Mouse (Mus musculus): ENCODE data around the gene Psg16. TPM values are rescaled to one million over a fixed set of nuclear protein-coding genes. Genes with fewer than 3 reads are reported as not detected.

Psg16 gene
- 20.8 and 22.0 TPM in 2 replicates for polyA plus RNA-seq (2012; rRNA removed)

- H3K4me1 ChIP-seq (ENCODE audit: control insufficient read depth, insufficient read depth, low read length), result peaks cover 18% of the 10 kb centered on the region
- H3K27me3 ChIP-seq (ENCODE audit: control insufficient read depth, insufficient read depth, low read length), result no peaks in the 10 kb centered on the region
- WGBS, result 19% methylated on average over 23 of the region's 23 CpGs
- peak; percentile 91 to 92 for DNase-seq
- peak within 1 kb of the TSS; percentile 71 for H3K4me3 ChIP-seq (replicated peaks; ENCODE audit: insufficient read depth, low read depth, low read length)
- TF ChIP-seq CTCF (IDR thresholded peaks at IDR 0.05; ENCODE audit: borderline replicate concordance, insufficient read depth, low read depth, low read length), result peak; percentile 88
- peak; percentile 23; the same call in 1 of the 2 replicates for TF ChIP-seq POLR2A (IDR thresholded peaks at IDR 0.05; ENCODE audit: borderline replicate concordance, insufficient read depth, low read length)
- peak within 1 kb of the TSS; percentile 89 for H3K27ac ChIP-seq (ENCODE audit: insufficient read depth, low read length)
Observed at GRCm38 (mm10) chr7:17073904-17074615, at the start of gene Psg16. TSS of gene Psg16 (plus strand) at chr7:17074040.

- peak overlapping the region; percentile 71 for H3K27ac ChIP-seq (ENCODE audit: insufficient read depth, low read length)
- H3K4me3 ChIP-seq (replicated peaks; ENCODE audit: insufficient read depth, low read depth, low read length), result peak overlapping the region; percentile 34
- 34% methylated on average over 6 of the region's 6 CpGs for WGBS
- TF ChIP-seq CTCF (IDR thresholded peaks at IDR 0.05; ENCODE audit: borderline replicate concordance, insufficient read depth, low read depth, low read length) (no peak), POLR2A (IDR thresholded peaks at IDR 0.05; ENCODE audit: borderline replicate concordance, insufficient read depth, low read length) (no peak; the same call in 1 of the 2 replicates)
- H3K27me3 ChIP-seq (ENCODE audit: control insufficient read depth, insufficient read depth, low read length), result no peaks in the 10 kb centered on the region
- DNase-seq, result peak; percentile 61 to 63
- peaks cover 69% of the 10 kb centered on the region for H3K4me1 ChIP-seq (ENCODE audit: control insufficient read depth, insufficient read depth, low read length)
Observed at GRCm38 (mm10) chr7:17024141-17024540, 49.7 kb upstream of the Psg16 start.

GRCm38 (mm10) chr7:17024814-17025504 is 48.9 kb upstream of the Psg16 start:
- peaks cover 61% of the 10 kb centered on the region for H3K4me1 ChIP-seq (ENCODE audit: control insufficient read depth, insufficient read depth, low read length)
- peak overlapping the region; percentile 71 for H3K27ac ChIP-seq (ENCODE audit: insufficient read depth, low read length)
- DNase-seq, result peak; percentile 38 to 45
- H3K27me3 ChIP-seq (ENCODE audit: control insufficient read depth, insufficient read depth, low read length), result no peaks in the 10 kb centered on the region
- TF ChIP-seq CTCF (IDR thresholded peaks at IDR 0.05; ENCODE audit: borderline replicate concordance, insufficient read depth, low read depth, low read length) (no peak), POLR2A (IDR thresholded peaks at IDR 0.05; ENCODE audit: borderline replicate concordance, insufficient read depth, low read length) (no peak)
- WGBS, result 32% methylated on average over 10 of the region's 10 CpGs
- H3K4me3 ChIP-seq (replicated peaks; ENCODE audit: insufficient read depth, low read depth, low read length), result peak overlapping the region; percentile 88

GRCm38 (mm10) chr7:17025505-17025894 is 48.3 kb upstream of the Psg16 start:
- Histone ChIP-seq H3K27ac (ENCODE audit: insufficient read depth, low read length) (peak overlapping the region; percentile 71), H3K4me3 (replicated peaks; ENCODE audit: insufficient read depth, low read depth, low read length) (peak overlapping the region; percentile 88), H3K27me3 (ENCODE audit: control insufficient read depth, insufficient read depth, low read length) (no peaks in the 10 kb centered on the region), H3K4me1 (ENCODE audit: control insufficient read depth, insufficient read depth, low read length) (peaks cover 56% of the 10 kb centered on the region)
- TF ChIP-seq POLR2A (IDR thresholded peaks at IDR 0.05; ENCODE audit: borderline replicate concordance, insufficient read depth, low read length), result no peak
- no peak for TF ChIP-seq CTCF (IDR thresholded peaks at IDR 0.05; ENCODE audit: borderline replicate concordance, insufficient read depth, low read depth, low read length)
- 33% methylated on average over 4 of the region's 4 CpGs for WGBS
- peak; percentile 38 to 45 for DNase-seq

GRCm38 (mm10) chr7:17025896-17026622 is 47.8 kb upstream of the Psg16 start:
- DNase-seq, result peak; percentile 35 to 42
- 28% methylated on average over 9 of the region's 9 CpGs for WGBS

GRCm38 (mm10) chr7:17026710-17027587 is 46.9 kb upstream of the Psg16 start:
- H3K4me1 ChIP-seq (ENCODE audit: control insufficient read depth, insufficient read depth, low read length), result peaks cover 42% of the 10 kb centered on the region
- TF ChIP-seq CTCF (IDR thresholded peaks at IDR 0.05; ENCODE audit: borderline replicate concordance, insufficient read depth, low read depth, low read length) (peak; percentile 65; the same call in 1 of the 2 replicates), POLR2A (IDR thresholded peaks at IDR 0.05; ENCODE audit: borderline replicate concordance, insufficient read depth, low read length) (no peak)
- peak in 1 of 2 experiments; percentile 85 for DNase-seq
- no peaks in the 10 kb centered on the region for H3K27me3 ChIP-seq (ENCODE audit: control insufficient read depth, insufficient read depth, low read length)
- 4% methylated on average over 24 of the region's 24 CpGs for WGBS
- peak overlapping the region; percentile 88 for H3K4me3 ChIP-seq (replicated peaks; ENCODE audit: insufficient read depth, low read depth, low read length)
- H3K27ac ChIP-seq (ENCODE audit: insufficient read depth, low read length), result peak overlapping the region; percentile 71

More at GRCm38 (mm10) chr7:17025896-17026622, 47.8 kb upstream of the Psg16 start:
- Histone ChIP-seq H3K4me1 (ENCODE audit: control insufficient read depth, insufficient read depth, low read length) (peaks cover 51% of the 10 kb centered on the region), H3K27ac (ENCODE audit: insufficient read depth, low read length) (peak overlapping the region; percentile 71), H3K27me3 (ENCODE audit: control insufficient read depth, insufficient read depth, low read length) (no peaks in the 10 kb centered on the region), H3K4me3 (replicated peaks; ENCODE audit: insufficient read depth, low read depth, low read length) (peak overlapping the region; percentile 88)
- TF ChIP-seq POLR2A (IDR thresholded peaks at IDR 0.05; ENCODE audit: borderline replicate concordance, insufficient read depth, low read length), result no peak
- no peak for TF ChIP-seq CTCF (IDR thresholded peaks at IDR 0.05; ENCODE audit: borderline replicate concordance, insufficient read depth, low read depth, low read length)

Measured in cerebellum, adult 2 months (tissue).